Mouse (Mus musculus) kidney, adult 2 months (tissue): ENCODE data around the gene Igf1r. TPM values are rescaled to one million over a fixed set of nuclear protein-coding genes. Genes with fewer than 3 reads are reported as not detected.
A peak's percentile ranks its signal among the peaks of the same experiment; 100 is the strongest.

Experiments used
- DNase-seq: peaks from one replicate; pipeline ENCODE4 v3.0.0; 2021
- H3K27ac ChIP-seq: fragments of 200-500 bp; 2 replicates; pipeline ENCODE4 v1.5.1; 2012; ENCODE audit warnings: low read depth, low read length, control low read depth, inconsistent platforms; ENCODE audit not compliant: insufficient read depth
- H3K27me3 ChIP-seq: fragments of 200-500 bp; replicated peaks from 2 replicates; pipeline ENCODE4 v1.6.1; 2012; ENCODE audit warnings: mild to moderate bottlenecking, moderate library complexity, low read length, inconsistent platforms; ENCODE audit not compliant: control insufficient read depth, insufficient read depth
- H3K36me3 ChIP-seq: fragments of 200-500 bp; 2 replicates; pipeline ENCODE4 v1.6.1; 2012; ENCODE audit warnings: mild to moderate bottlenecking, moderate library complexity, low read length, inconsistent platforms; ENCODE audit not compliant: control insufficient read depth, insufficient read depth
- H3K4me1 ChIP-seq: fragments of 200-500 bp; 2 replicates; pipeline ENCODE4 v1.6.1; 2011; ENCODE audit warnings: low read length; ENCODE audit not compliant: control insufficient read depth, insufficient read depth
- H3K4me3 ChIP-seq: fragments of 200-500 bp; 2 replicates; pipeline ENCODE4 v1.5.1; 2011; ENCODE audit warnings: mild to moderate bottlenecking, low read depth, low read length, control low read depth; ENCODE audit not compliant: insufficient read depth
- CTCF ChIP-seq: fragments of 200-500 bp; conservative IDR thresholded peaks from 2 replicates; pipeline ENCODE4 v1.5.1; 2011; ENCODE audit warnings: low read depth, mild to moderate bottlenecking, control low read depth, low read length, moderate library complexity, mixed read lengths; ENCODE audit not compliant: insufficient read depth, insufficient read length
- POLR2A ChIP-seq: fragments of 200-500 bp; IDR thresholded peaks from one replicate; pipeline ENCODE4 v1.6.1; 2011; ENCODE audit warnings: low read depth, low read length, control low read depth
- WGBS: fragments of 180-500 bp; shearing (Covaris S2); methylation state at CpG from one replicate; pipeline ENCODE4 v1.1.7; 2018; 5-methylcytosine and 5-hydroxymethylcytosine counted together
- polyA plus RNA-seq: library from polyadenylated mRNA; depleted of rRNA; stranded (reverse); fragments of >200 nt; gene quantifications from 2 replicates; pipeline ENCODE4 v1.2.3, GENCODE M21; 2012

Gene Igf1r
- polyA plus RNA-seq, 1 experiment = 29.2 TPM

DNA sequence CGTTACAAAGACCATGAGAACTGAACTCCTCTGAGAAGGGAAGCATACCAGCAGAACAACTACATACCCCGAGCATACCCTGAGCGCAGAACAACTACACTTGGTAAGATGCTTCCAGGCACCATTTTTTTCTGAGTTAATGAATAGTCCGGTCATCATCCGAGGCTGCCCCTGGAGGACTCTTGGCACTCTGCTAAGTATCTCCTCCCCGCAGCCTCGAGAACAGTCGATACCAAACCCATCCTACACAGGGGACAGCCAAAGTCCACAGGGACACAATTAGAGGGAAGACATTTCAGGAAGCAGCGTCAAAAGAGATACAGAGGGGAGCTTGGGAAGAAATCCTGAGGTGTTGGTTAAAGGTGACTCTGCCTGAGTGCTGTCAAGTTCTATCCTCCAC, 288.6 kb downstream of the Igf1r start:
- TF ChIP-seq CTCF (no peak), POLR2A (no peak)
- Histone ChIP-seq H3K36me3 (no peaks in the 10 kb centered on the region), H3K27me3 (no peaks in the 10 kb centered on the region), H3K27ac (no peak overlapping the region), H3K4me3 (no peak overlapping the region), H3K4me1 (no peaks in the 10 kb centered on the region)
- DNase-seq = peak; percentile 78
- whole genome bisulfite sequencing = 50% methylated on average over 9 of the region's 9 CpGs

DNA sequence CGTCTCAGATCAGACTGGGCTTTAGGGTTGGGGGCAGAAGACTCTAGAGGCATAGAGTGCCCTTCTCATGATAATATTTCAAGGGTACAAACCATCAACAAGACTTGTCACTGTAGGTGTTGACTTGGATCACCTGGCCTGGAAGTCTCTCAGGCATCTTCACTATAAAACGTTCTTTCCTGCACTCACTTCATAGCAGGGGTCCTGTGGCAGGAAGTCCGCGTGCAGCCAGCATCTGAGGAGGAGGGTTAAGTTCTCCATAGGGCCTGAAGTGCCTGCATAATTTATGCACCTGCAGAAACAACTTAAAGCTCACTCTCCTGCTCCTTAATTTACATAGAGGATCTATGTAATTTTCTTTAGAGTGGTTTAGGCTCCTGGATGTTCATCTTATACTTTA, 293.1 kb downstream of the Igf1r start:
- no peaks in the 10 kb centered on the region for H3K4me1 ChIP-seq
- WGBS = 57% methylated on average over 4 of the region's 4 CpGs
- H3K27me3 ChIP-seq = no peaks in the 10 kb centered on the region
- TF ChIP-seq POLR2A (no peak), CTCF (no peak)
- H3K4me3 ChIP-seq = no peak overlapping the region
- no peak for DNase-seq
- no peaks in the 10 kb centered on the region for H3K36me3 ChIP-seq
- H3K27ac ChIP-seq = no peak overlapping the region

DNA sequence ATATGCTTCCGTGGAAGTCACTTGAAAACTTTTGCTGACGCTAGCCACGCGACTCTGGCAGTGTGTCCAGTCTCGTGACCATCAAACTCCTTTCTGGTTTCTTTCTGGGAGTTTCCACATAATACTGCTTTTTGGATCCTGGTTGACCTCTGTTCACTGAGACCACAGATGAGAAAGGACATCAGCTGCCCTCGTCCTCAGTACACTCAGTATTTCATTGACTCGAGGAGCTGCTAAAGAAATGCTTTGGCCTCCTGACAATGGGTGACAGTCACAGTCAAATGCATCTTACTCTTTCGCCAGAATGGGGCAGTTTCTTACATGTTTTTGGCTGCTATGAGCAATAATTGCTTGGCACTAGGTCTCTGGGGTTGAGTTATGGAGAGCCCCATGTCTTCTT, 293.6 kb downstream of the Igf1r start:
- TF ChIP-seq CTCF (no peak), POLR2A (no peak)
- 84% methylated on average over 8 of the region's 8 CpGs for WGBS
- H3K27me3 ChIP-seq = no peaks in the 10 kb centered on the region
- no peaks in the 10 kb centered on the region for H3K4me1 ChIP-seq
- H3K27ac ChIP-seq = no peak overlapping the region
- H3K4me3 ChIP-seq = no peak overlapping the region
- no peak for DNase-seq
- no peaks in the 10 kb centered on the region for H3K36me3 ChIP-seq

DNA sequence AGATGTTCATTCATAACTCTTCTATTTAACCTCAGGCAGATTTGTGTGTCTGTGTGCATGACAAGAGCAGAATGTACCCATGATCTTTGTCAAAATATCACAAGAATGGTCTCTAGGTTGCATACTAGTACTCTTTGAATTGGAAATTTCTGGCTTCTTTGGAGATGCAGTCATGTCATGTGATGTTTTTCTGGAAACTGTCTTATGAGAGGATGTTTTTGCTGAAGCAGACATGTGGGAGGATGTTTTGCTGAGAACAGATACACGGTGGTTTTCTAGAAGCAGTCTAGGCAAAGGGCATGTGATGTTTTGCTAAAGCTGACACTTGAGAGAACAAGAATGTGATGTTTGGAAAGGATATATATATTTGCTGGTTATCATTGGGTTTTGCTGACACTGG, 297.8 kb downstream of the Igf1r start:
- Histone ChIP-seq H3K27ac (no peak overlapping the region), H3K4me1 (no peaks in the 10 kb centered on the region), H3K36me3 (no peaks in the 10 kb centered on the region), H3K4me3 (no peak overlapping the region), H3K27me3 (no peaks in the 10 kb centered on the region)
- 35% methylated on average over 1 of the region's 1 CpGs for WGBS
- no peak for DNase-seq
- TF ChIP-seq POLR2A = no peak

DNA sequence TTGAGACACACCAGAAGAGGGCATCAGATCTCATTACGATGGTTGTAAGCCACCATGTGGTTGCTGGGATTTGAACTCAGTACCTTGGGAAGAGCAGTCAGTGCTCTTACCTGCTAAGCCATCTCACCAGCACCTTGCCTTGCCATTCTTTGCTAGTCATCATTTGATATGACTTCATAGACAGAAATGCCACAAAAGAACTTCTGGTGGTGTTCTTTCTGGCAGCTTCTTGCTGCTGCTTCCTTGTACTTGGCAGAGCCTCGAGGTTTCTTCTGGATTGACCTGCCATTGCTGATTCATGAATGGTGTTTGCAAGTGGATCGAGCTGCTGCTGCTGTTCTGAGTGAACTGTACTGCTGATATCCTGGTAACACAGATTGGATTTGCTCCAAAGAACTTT, 298.3 kb downstream of the Igf1r start:
- Histone ChIP-seq H3K27me3 (no peaks in the 10 kb centered on the region), H3K4me3 (no peak overlapping the region), H3K36me3 (no peaks in the 10 kb centered on the region), H3K27ac (no peak overlapping the region), H3K4me1 (no peaks in the 10 kb centered on the region)
- WGBS = 96% methylated on average over 3 of the region's 3 CpGs
- DNase-seq = no peak
- TF ChIP-seq POLR2A (no peak), CTCF (no peak)

DNA sequence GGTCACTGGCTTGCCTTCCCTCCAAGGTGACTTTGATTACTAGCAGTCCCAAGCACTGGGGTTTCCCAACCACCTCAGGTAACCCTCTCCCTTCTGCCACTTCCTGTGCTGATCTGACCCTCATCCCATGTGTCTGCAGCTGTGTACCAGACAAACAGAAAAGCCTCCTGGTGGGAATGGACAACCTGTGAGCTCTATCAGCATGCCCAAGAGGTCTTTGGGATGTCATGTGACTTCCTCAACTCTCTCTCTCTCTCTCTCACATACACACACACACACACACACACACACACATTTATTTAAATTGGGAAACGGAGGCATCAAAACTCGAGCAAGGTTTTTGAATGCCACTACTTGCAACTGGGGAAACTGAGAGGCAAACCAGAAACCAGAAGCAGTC, 305.1 kb downstream of the Igf1r start:
- 86% methylated on average over 2 of the region's 2 CpGs for whole genome bisulfite sequencing
- DNase-seq = no peak
- Histone ChIP-seq H3K4me1 (no peaks in the 10 kb centered on the region), H3K27ac (no peak overlapping the region), H3K36me3 (no peaks in the 10 kb centered on the region), H3K4me3 (no peak overlapping the region), H3K27me3 (no peaks in the 10 kb centered on the region)
- TF ChIP-seq POLR2A (no peak), CTCF (no peak)

DNA sequence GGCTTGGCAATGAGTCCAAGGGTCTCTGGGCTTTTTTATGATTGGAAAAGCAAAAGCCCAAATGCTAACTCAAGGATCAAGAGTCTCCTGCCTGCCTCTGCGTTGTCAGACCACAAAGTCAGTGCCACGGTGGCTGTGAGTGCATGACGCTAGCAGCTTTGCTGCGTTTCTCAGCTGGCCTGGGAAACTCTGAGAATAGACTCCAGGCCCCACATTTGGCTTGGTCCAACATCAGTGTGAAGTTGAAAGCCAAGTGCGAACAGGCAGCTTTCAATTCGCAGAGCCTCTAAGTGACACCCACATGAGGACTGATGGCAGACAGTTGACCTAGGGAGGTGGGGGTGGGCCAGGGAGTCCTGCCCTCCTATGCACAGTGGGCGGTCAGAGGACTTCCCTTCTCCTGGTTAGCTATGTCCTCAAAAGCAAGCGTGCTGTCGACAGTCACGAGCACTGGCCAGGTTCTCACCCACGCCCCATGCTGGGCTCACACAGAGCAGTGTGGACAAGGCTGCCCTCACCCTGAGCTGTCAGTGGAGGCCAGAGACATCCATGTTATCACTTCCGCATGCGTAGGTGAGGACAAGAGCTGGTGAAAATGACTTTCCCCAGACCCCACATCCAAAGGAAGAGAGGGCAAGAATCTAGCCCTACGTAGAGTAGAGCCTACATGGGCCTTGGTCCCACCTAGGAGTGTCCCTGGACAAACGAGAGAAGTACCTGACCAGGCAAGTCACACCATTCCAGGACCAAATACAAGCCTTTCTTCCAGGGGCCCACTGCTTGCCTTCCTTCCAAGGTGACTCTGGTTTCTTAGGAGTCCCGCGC, 305.9 kb downstream of the Igf1r start:
- no peak for DNase-seq
- Histone ChIP-seq H3K36me3 (no peaks in the 10 kb centered on the region), H3K27me3 (no peaks in the 10 kb centered on the region), H3K27ac (no peak overlapping the region), H3K4me3 (no peak overlapping the region), H3K4me1 (peaks cover 2% of the 10 kb centered on the region; the same call in 1 of the 2 replicates)
- no peak for TF ChIP-seq POLR2A
- WGBS = 92% methylated on average over 17 of the region's 17 CpGs

DNA sequence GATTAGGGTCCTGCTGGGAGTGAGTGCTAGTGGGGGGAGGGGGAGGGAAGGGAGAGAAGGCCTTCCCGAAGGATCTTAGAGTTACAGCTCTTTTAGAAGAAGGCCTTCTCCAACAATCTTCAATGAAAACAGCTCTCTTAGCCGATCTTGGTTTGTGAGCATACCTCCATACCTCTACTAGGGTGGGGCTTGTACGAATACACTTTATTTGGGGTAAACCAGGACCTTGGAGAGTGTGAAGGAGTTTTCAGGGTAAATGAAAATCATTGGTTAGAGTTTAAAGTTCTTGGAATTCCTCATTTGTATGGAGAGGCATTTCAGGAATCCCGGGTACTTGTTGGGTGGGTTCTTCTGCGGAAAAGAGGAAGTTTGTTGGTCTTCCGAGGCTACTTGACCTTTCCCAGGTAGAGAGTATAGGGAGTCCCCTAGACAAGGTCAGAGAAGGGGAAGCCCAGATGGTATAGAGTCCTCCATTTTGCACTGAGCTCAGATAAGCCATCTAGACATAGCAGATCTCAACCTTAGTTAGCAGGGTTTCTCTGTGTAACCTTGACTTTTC, 307.0 kb downstream of the Igf1r start:
- H3K36me3 ChIP-seq = no peaks in the 10 kb centered on the region
- H3K4me1 ChIP-seq = peaks cover 4% of the 10 kb centered on the region; the same call in 1 of the 2 replicates
- no peak overlapping the region for H3K27ac ChIP-seq
- H3K27me3 ChIP-seq = no peaks in the 10 kb centered on the region
- TF ChIP-seq CTCF (no peak), POLR2A (no peak)
- no peak for DNase-seq
- no peak overlapping the region for H3K4me3 ChIP-seq
- WGBS = 63% methylated on average over 6 of the region's 6 CpGs
